In the genomic region with DNA sequence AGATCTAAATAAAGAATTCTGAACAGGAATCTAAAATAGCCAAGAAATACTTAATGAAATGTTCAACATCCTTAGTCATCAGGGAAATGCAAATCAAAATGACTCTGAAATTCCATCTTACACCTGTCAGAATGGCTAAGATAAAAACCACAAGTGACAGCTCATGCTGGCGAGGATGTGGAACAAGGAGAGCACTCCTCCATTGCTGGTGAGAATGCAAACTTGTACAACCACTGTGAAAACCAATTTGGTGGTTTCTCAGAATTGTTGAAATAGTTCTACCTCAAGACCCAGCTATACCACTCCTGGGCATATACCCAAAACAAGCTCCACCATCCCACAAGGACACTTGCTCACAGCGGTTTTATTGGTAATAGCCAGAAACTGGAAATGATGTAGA, we compare ENCODE assay signal across 20 mouse cellular contexts.
DNase-seq lines count a peak whose midpoint lies in the region; ATAC-seq and TF ChIP-seq lines count a peak whose summit lies in the region.
"Had no signal": no experiment of that assay in that cellular context is flagged by ENCODE, and none has a peak within 500 bp of the region (broad histone marks: within the 10 kb centered on the region; RNA-seq: fewer than 3 reads in every experiment).

No protein-coding gene starts in this region.

- no peaks in the 10 kb centered on the region for H3K79me3 ChIP-seq in C2C12 (ENCODE audit: low read depth)

- no peak overlapping the region for H3ac ChIP-seq in C2C12 (ENCODE audit: control insufficient read depth, insufficient read length, low read depth)
- H3ac ChIP-seq in myocyte (ENCODE audit: control insufficient read depth, insufficient read length): no peak overlapping the region

- TF ChIP-seq POLR2A in myocyte (IDR thresholded peaks at IDR 0.05; ENCODE audit: insufficient read length, low read depth): no peak

- H3K9ac ChIP-seq in forebrain, embryonic 11.5 days (ENCODE audit: low read length): no peak overlapping the region
- H3K9ac ChIP-seq: embryonic facial prominence, embryonic 12.5 days; forebrain, embryonic 12.5 days had no signal

- H3K4me3 ChIP-seq in C2C12 (ENCODE audit: insufficient read depth, poor library complexity, severe bottlenecking) (no peak overlapping the region), myocyte (no peak overlapping the region)
- no peak overlapping the region for H3K4me3 ChIP-seq in forebrain, embryonic 11.5 days (ENCODE audit: low read depth, low read length)
- H3K4me3 ChIP-seq: embryonic facial prominence, embryonic 10.5 days; embryonic facial prominence, embryonic 12.5 days; forebrain, embryonic 12.5 days had no signal

- TF ChIP-seq CTCF in C2C12 (IDR thresholded peaks at IDR 0.05; ENCODE audit: control insufficient read depth, insufficient read depth, insufficient read length): no peak

- H3K4me2 ChIP-seq in myocyte (ENCODE audit: low read depth): peak overlapping the region; percentile 34
- no peak overlapping the region for H3K4me2 ChIP-seq in forebrain, embryonic 11.5 days (ENCODE audit: low read depth, low read length, severe bottlenecking)
- H3K4me2 ChIP-seq: embryonic facial prominence, embryonic 12.5 days; forebrain, embryonic 12.5 days had no signal

- H3K79me2 ChIP-seq in C2C12 (ENCODE audit: control insufficient read depth, insufficient read depth): no peaks in the 10 kb centered on the region
- no peaks in the 10 kb centered on the region for H3K79me2 ChIP-seq in myocyte (ENCODE audit: control insufficient read depth, insufficient read depth)

- H3K27ac ChIP-seq in forebrain, embryonic 11.5 days (ENCODE audit: low read depth, low read length): no peak overlapping the region
- H3K27ac ChIP-seq: embryonic facial prominence, embryonic 10.5 days; embryonic facial prominence, embryonic 12.5 days; forebrain, embryonic 12.5 days had no signal

- H3K4me1 ChIP-seq in forebrain, embryonic 11.5 days (replicated peaks; ENCODE audit: control insufficient read depth, insufficient read depth, low read length): no peaks in the 10 kb centered on the region
- H3K4me1 ChIP-seq: embryonic facial prominence, embryonic 10.5 days; embryonic facial prominence, embryonic 12.5 days; forebrain, embryonic 12.5 days had no signal

- DNase-seq in 3134 (ENCODE audit: extremely low read depth, insufficient read length, low spot score): peak; percentile 76
- DNase-seq in kidney, adult 11 months: no peak
- no peak for DNase-seq in forebrain, embryonic 11.5 days (ENCODE audit: low spot score)
- DNase-seq: adrenal gland, adult 8-10 months; adrenal gland, postnatal 14 days; adrenal gland, postnatal 36 days; B cell, adult 2 months; cerebellum, adult 11-12 months; cerebellum, adult 2 months; cerebellum, adult 9-10 months; cerebellum, postnatal 10 days; cerebellum, postnatal 25 days had no signal

- H3K36me3 ChIP-seq in C2C12 (ENCODE audit: control insufficient read depth, insufficient read depth) (no peaks in the 10 kb centered on the region), myocyte (ENCODE audit: control insufficient read depth, insufficient read depth) (no peaks in the 10 kb centered on the region)
- no peaks in the 10 kb centered on the region for H3K36me3 ChIP-seq in forebrain, embryonic 11.5 days (ENCODE audit: control insufficient read depth, insufficient read depth, low read length)
- H3K36me3 ChIP-seq: embryonic facial prominence, embryonic 10.5 days; embryonic facial prominence, embryonic 12.5 days; forebrain, embryonic 12.5 days had no signal

- ATAC-seq in forebrain, embryonic 11.5 days (replicated peaks; ENCODE audit: low FRiP score): no peak
- ATAC-seq: activated CD4-positive, CD25-positive, alpha-beta regulatory T cell, adult 4 months; forebrain, embryonic 14.5 days; forebrain, embryonic 16.5 days had no signal

- H3K27me3 ChIP-seq in C2C12 (ENCODE audit: control insufficient read depth, insufficient read depth, insufficient read length): no peaks in the 10 kb centered on the region
- H3K27me3 ChIP-seq in myocyte (ENCODE audit: control insufficient read depth, insufficient read depth, insufficient read length): no peaks in the 10 kb centered on the region
- H3K27me3 ChIP-seq in forebrain, embryonic 11.5 days (ENCODE audit: control insufficient read depth, insufficient read depth, low read length): no peaks in the 10 kb centered on the region
- H3K27me3 ChIP-seq: embryonic facial prominence, embryonic 12.5 days; forebrain, embryonic 12.5 days had no signal

- 89% methylated on average over 2 of the region's 2 CpGs for WGBS in forebrain, embryonic 11.5 days

- no peaks in the 10 kb centered on the region for H3K9me3 ChIP-seq in forebrain, embryonic 11.5 days (ENCODE audit: control insufficient read depth, low read length)
- H3K9me3 ChIP-seq: embryonic facial prominence, embryonic 10.5 days; embryonic facial prominence, embryonic 12.5 days; forebrain, embryonic 12.5 days had no signal

TF ChIP-seq in C2C12, 6 proteins besides CTCF, POLR2A, EP300 and RAD21:
- peak; percentile 74 for TF ChIP-seq MYOD1 (IDR thresholded peaks at IDR 0.05; ENCODE audit: control insufficient read depth, insufficient read length, low read depth)
- TF ChIP-seq MAX (IDR thresholded peaks at IDR 0.05): no peak
- peak; percentile 27 for TF ChIP-seq FOSL1 (IDR thresholded peaks at IDR 0.05; ENCODE audit: insufficient read depth, low read length, poor library complexity, severe bottlenecking)

TF ChIP-seq in myocyte, 11 proteins besides CTCF, POLR2A, EP300 and RAD21:
- TF ChIP-seq MYOD1 (IDR thresholded peaks at IDR 0.05; ENCODE audit: control insufficient read depth in 1 of 3, insufficient read length in 2 of 3, low read depth in 2 of 3) (peak; percentile 29 to 48 (median 39)), MAX (IDR thresholded peaks at IDR 0.05; ENCODE audit: low read depth) (no peak), CEBPB (IDR thresholded peaks at IDR 0.05; ENCODE audit: insufficient read depth, poor library complexity, severe bottlenecking) (peak; percentile 43; the same call in 1 of the 2 replicates), TCF12 (IDR thresholded peaks at IDR 0.05; ENCODE audit: insufficient read depth, poor library complexity, severe bottlenecking) (peak; percentile 16)
